Comparison of ENCODE assay signal across 8 mouse cellular contexts in genomic region chr11:98810686-98811085, GRCm38 (mm10). TPM values are rescaled to one million over a fixed set of nuclear protein-coding genes. Genes with fewer than 3 reads are reported as not detected.
A peak's percentile ranks its signal among the peaks of the same experiment; 100 is the strongest.
DNase-seq lines count a peak whose midpoint lies in the region; ATAC-seq and TF ChIP-seq lines count a peak whose summit lies in the region.

No protein-coding gene starts in this region.

- DNase-seq in heart, postnatal 14 days = no peak
- no peak for DNase-seq in forebrain, postnatal 0 days
- peak; percentile 41 for DNase-seq in lung, postnatal 10 days
- no peak for DNase-seq in right cerebral cortex, postnatal 25 days

- WGBS in heart, embryonic 13.5 days = 66% methylated on average over 7 of the region's 7 CpGs
- 73% methylated on average over 7 of the region's 7 CpGs for whole genome bisulfite sequencing in forebrain, postnatal 0 days

- H3K36me3 ChIP-seq in heart, embryonic 13.5 days = peaks cover 74% of the 10 kb centered on the region
- peaks cover 57% of the 10 kb centered on the region for H3K36me3 ChIP-seq in ES-Bruce4 (ENCODE audit: control insufficient read depth, insufficient read depth, low read length, poor library complexity, severe bottlenecking)
- peaks cover 38% of the 10 kb centered on the region for H3K36me3 ChIP-seq in forebrain, postnatal 0 days (ENCODE audit: insufficient read depth)

- peak overlapping the region; percentile 94 for H3K9ac ChIP-seq in heart, embryonic 13.5 days
- peak overlapping the region; percentile 84 for H3K9ac ChIP-seq in ES-Bruce4 (ENCODE audit: low read depth, poor library complexity, severe bottlenecking)
- peak overlapping the region; percentile 97 for H3K9ac ChIP-seq in forebrain, postnatal 0 days

- peaks cover 26% of the 10 kb centered on the region for H3K4me1 ChIP-seq in heart, embryonic 13.5 days
- H3K4me1 ChIP-seq in ES-Bruce4 (ENCODE audit: control insufficient read depth, insufficient read depth, low read length) = peaks cover 2% of the 10 kb centered on the region
- H3K4me1 ChIP-seq in forebrain, postnatal 0 days (ENCODE audit: insufficient read depth) = peaks cover 4% of the 10 kb centered on the region; the same call in 1 of the 2 replicates

- intact Hi-C loops in heart, postnatal 14 days (cut with DNase I) = no loop called here

- peak overlapping the region; percentile 98 for H3K27ac ChIP-seq in heart, embryonic 13.5 days (replicated peaks)
- H3K27ac ChIP-seq in ES-Bruce4 (ENCODE audit: insufficient read depth, low read length) = peak overlapping the region; percentile 71
- no peak overlapping the region for H3K27ac ChIP-seq in forebrain, postnatal 0 days (ENCODE audit: low read depth, low read length)

- no peaks in the 10 kb centered on the region for H3K9me3 ChIP-seq in heart, embryonic 13.5 days
- no peaks in the 10 kb centered on the region for H3K9me3 ChIP-seq in ES-Bruce4 (replicated peaks; ENCODE audit: control insufficient read depth, insufficient read depth, low read length, poor library complexity, severe bottlenecking)
- no peaks in the 10 kb centered on the region for H3K9me3 ChIP-seq in forebrain, postnatal 0 days (ENCODE audit: low read length)

- peak overlapping the region; percentile 93 for H3K4me2 ChIP-seq in heart, embryonic 13.5 days
- H3K4me2 ChIP-seq in forebrain, postnatal 0 days (ENCODE audit: low read depth) = peak overlapping the region; percentile 69

- H3K27me3 ChIP-seq in heart, embryonic 13.5 days (replicated peaks) = no peaks in the 10 kb centered on the region
- H3K27me3 ChIP-seq in ES-Bruce4 (ENCODE audit: control insufficient read depth, insufficient read depth, low read length, poor library complexity, severe bottlenecking) = no peaks in the 10 kb centered on the region
- no peaks in the 10 kb centered on the region for H3K27me3 ChIP-seq in forebrain, postnatal 0 days (ENCODE audit: insufficient read depth, low read length)

- TF ChIP-seq POLR2A in ES-Bruce4 (IDR thresholded peaks at IDR 0.05; ENCODE audit: insufficient read depth, low read length) = no peak

- no peak for TF ChIP-seq CTCF in ES-Bruce4 (IDR thresholded peaks at IDR 0.05; ENCODE audit: low read depth, low read length)
- no peak for TF ChIP-seq CTCF in forebrain, postnatal 0 days (IDR thresholded peaks at IDR 0.05; ENCODE audit: low read depth)

- ATAC-seq in heart, embryonic 13.5 days (ENCODE audit: extremely low read depth, insufficient number of reproducible peaks, low FRiP score, low TSS enrichment) = no peak
- no peak for ATAC-seq in forebrain, postnatal 0 days
- no peak for ATAC-seq in CD4-positive, CD25-positive, alpha-beta regulatory T cell, adult 4 months
- ATAC-seq in activated CD4-positive, CD25-positive, alpha-beta regulatory T cell, adult 4 months = no peak

- no peak for TF ChIP-seq EP300 in ES-Bruce4 (IDR thresholded peaks at IDR 0.05; ENCODE audit: insufficient read depth, low read depth, low read length)

- H3K4me3 ChIP-seq in heart, embryonic 13.5 days = peak overlapping the region; percentile 73
- peak overlapping the region; percentile 93 for H3K4me3 ChIP-seq in ES-Bruce4 (ENCODE audit: low read depth, low read length)
- peak overlapping the region; percentile 85 for H3K4me3 ChIP-seq in forebrain, postnatal 0 days (ENCODE audit: low read depth, low read length)

RNA-seq across cellular contexts. Expression of gene Casc3, which starts 6.0 kb away (rescaled TPM):
- 22.3 and 23.1 TPM in 2 replicates for polyA plus RNA-seq in heart, embryonic 13.5 days (2015; fragmentation: Nextera tagmentation; extraction: Ambion mirVana)
- total RNA-seq in heart, postnatal 14 days (2021) = 10 to 100 TPM; 23.6 to 25.0 TPM
- 55.0 and 57.7 TPM in 2 replicates for polyA plus RNA-seq in ES-Bruce4 (2011; ENCODE audit: insufficient read depth, insufficient read length, low read depth, missing spikeins)
- total RNA-seq in forebrain, postnatal 0 days (2014; rRNA removed) = 22.5 and 27.2 TPM in 2 replicates
- polyA plus RNA-seq in forebrain, postnatal 0 days (2015; fragmentation: Nextera tagmentation; extraction: Ambion mirVana) = 29.5 and 37.4 TPM in 2 replicates
- 10 to 100 TPM; 13.6 to 14.5 TPM for polyA plus RNA-seq in CD4-positive, CD25-positive, alpha-beta regulatory T cell, adult 4 months (2017; shearing (Covaris generic))
- polyA plus RNA-seq in activated CD4-positive, CD25-positive, alpha-beta regulatory T cell, adult 4 months (2017; shearing (Covaris generic)) = 10 to 100 TPM; 10.6 to 11.2 TPM

RNA-seq across cellular contexts. Expression of gene Msl1, which starts 15.4 kb away (rescaled TPM):
- 14.6 and 15.7 TPM in 2 replicates for polyA plus RNA-seq in heart, embryonic 13.5 days (2015; fragmentation: Nextera tagmentation; extraction: Ambion mirVana)
- total RNA-seq in heart, postnatal 14 days (2021) = 10 to 100 TPM; 71.2 to 71.8 TPM
- polyA plus RNA-seq in ES-Bruce4 (2011; ENCODE audit: insufficient read depth, insufficient read length, low read depth, missing spikeins) = 68.7 and 69.1 TPM in 2 replicates
- total RNA-seq in forebrain, postnatal 0 days (2014; rRNA removed) = 87.2 and 94.6 TPM in 2 replicates
- polyA plus RNA-seq in forebrain, postnatal 0 days (2015; fragmentation: Nextera tagmentation; extraction: Ambion mirVana) = 16.3 and 24.1 TPM in 2 replicates
- polyA plus RNA-seq in CD4-positive, CD25-positive, alpha-beta regulatory T cell, adult 4 months (2017; shearing (Covaris generic)) = 10 to 100 TPM; 22.3 to 24.8 TPM
- polyA plus RNA-seq in activated CD4-positive, CD25-positive, alpha-beta regulatory T cell, adult 4 months (2017; shearing (Covaris generic)) = 10 to 100 TPM; 19.9 to 22.0 TPM

RNA-seq across cellular contexts. Expression of gene Rapgefl1, which starts 25.9 kb away (rescaled TPM):
- polyA plus RNA-seq in heart, embryonic 13.5 days (2015; fragmentation: Nextera tagmentation; extraction: Ambion mirVana) = 0.64 and 0.98 TPM in 2 replicates
- 1 to 10 TPM in 1 of 2 experiments, under 1 TPM in 1; 0.61 to 1.0 TPM for total RNA-seq in heart, postnatal 14 days (2021)
- 3.5 and 4.0 TPM in 2 replicates for polyA plus RNA-seq in ES-Bruce4 (2011; ENCODE audit: insufficient read depth, insufficient read length, low read depth, missing spikeins)
- total RNA-seq in forebrain, postnatal 0 days (2014; rRNA removed) = 28.7 TPM in 2 replicates
- polyA plus RNA-seq in forebrain, postnatal 0 days (2015; fragmentation: Nextera tagmentation; extraction: Ambion mirVana) = 5.6 and 9.8 TPM in 2 replicates
- polyA plus RNA-seq in CD4-positive, CD25-positive, alpha-beta regulatory T cell, adult 4 months (2017; shearing (Covaris generic)) = under 1 TPM in 1 of 2 experiments, not detected in 1; 0.48 TPM
- under 1 TPM in 1 of 2 experiments, not detected in 1; 0.15 TPM for polyA plus RNA-seq in activated CD4-positive, CD25-positive, alpha-beta regulatory T cell, adult 4 months (2017; shearing (Covaris generic))

RNA-seq across cellular contexts. Expression of gene Nr1d1, which starts 35.6 kb away (rescaled TPM):
- 5.9 and 6.4 TPM in 2 replicates for polyA plus RNA-seq in heart, embryonic 13.5 days (2015; fragmentation: Nextera tagmentation; extraction: Ambion mirVana)
- total RNA-seq in heart, postnatal 14 days (2021) = 10 to 100 TPM; 20.7 to 31.5 TPM
- polyA plus RNA-seq in ES-Bruce4 (2011; ENCODE audit: insufficient read depth, insufficient read length, low read depth, missing spikeins) = 7.4 and 7.5 TPM in 2 replicates
- total RNA-seq in forebrain, postnatal 0 days (2014; rRNA removed) = 4.5 and 6.7 TPM in 2 replicates
- polyA plus RNA-seq in forebrain, postnatal 0 days (2015; fragmentation: Nextera tagmentation; extraction: Ambion mirVana) = 10.8 and 11.4 TPM in 2 replicates
- 10 to 100 TPM in 1 of 2 experiments, 1 to 10 TPM in 1; 4.9 to 12.3 TPM for polyA plus RNA-seq in CD4-positive, CD25-positive, alpha-beta regulatory T cell, adult 4 months (2017; shearing (Covaris generic))
- 1 to 10 TPM; 2.9 to 5.4 TPM for polyA plus RNA-seq in activated CD4-positive, CD25-positive, alpha-beta regulatory T cell, adult 4 months (2017; shearing (Covaris generic))

RNA-seq across cellular contexts. Expression of gene Wipf2, which starts 52.8 kb away (rescaled TPM):
- polyA plus RNA-seq in heart, embryonic 13.5 days (2015; fragmentation: Nextera tagmentation; extraction: Ambion mirVana) = 2.3 and 2.6 TPM in 2 replicates
- total RNA-seq in heart, postnatal 14 days (2021) = 10 to 100 TPM in 1 of 2 experiments, 1 to 10 TPM in 1; 8.2 to 10.6 TPM
- polyA plus RNA-seq in ES-Bruce4 (2011; ENCODE audit: insufficient read depth, insufficient read length, low read depth, missing spikeins) = 36.5 and 40.3 TPM in 2 replicates
- total RNA-seq in forebrain, postnatal 0 days (2014; rRNA removed) = 7.1 and 8.2 TPM in 2 replicates
- 1.6 and 3.0 TPM in 2 replicates for polyA plus RNA-seq in forebrain, postnatal 0 days (2015; fragmentation: Nextera tagmentation; extraction: Ambion mirVana)
- polyA plus RNA-seq in CD4-positive, CD25-positive, alpha-beta regulatory T cell, adult 4 months (2017; shearing (Covaris generic)) = 10 to 100 TPM; 13.5 to 13.9 TPM
- 10 to 100 TPM; 10.9 to 12.3 TPM for polyA plus RNA-seq in activated CD4-positive, CD25-positive, alpha-beta regulatory T cell, adult 4 months (2017; shearing (Covaris generic))
